Mouse (Mus musculus) frontal cortex, postnatal 10 days (tissue): Measurements from ENCODE around the gene Foxred1.

Experiments used
- DNase-seq, 2 experiments: peaks; one replicate each; pipeline ENCODE4 v3.0.0; 2022; ENCODE audit warnings: low spot score in 2 of 2, mixed read lengths in 1 of 2

The Foxred1 gene

GRCm38 (mm10) chr9:35210542-35211474 lies at the start of gene Foxred1:
TSS of gene Foxred1 (minus strand) at chr9:35211055.
- peak; percentile 98 to 99 for DNase-seq

DNA sequence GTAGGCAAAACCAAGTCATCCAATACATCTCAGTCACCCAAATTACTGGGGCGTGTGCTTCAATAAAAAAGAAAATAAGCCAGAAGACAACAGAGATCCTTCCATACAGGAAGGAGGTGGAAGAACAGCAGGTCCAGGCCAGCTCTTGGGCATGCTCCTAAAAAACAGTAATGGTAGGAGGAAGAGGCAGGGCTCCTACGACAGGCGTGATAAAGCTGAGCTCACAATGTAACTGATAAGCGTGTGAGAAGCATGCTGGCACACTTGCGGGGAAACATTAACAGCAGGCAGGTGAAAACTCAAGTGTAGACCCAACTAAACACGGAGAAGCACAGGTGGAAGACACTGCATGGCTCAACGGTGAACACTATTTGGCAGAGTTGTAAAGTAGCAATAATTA lies 46.5 kb upstream of the Foxred1 start:
- DNase-seq, result no peak

DNA sequence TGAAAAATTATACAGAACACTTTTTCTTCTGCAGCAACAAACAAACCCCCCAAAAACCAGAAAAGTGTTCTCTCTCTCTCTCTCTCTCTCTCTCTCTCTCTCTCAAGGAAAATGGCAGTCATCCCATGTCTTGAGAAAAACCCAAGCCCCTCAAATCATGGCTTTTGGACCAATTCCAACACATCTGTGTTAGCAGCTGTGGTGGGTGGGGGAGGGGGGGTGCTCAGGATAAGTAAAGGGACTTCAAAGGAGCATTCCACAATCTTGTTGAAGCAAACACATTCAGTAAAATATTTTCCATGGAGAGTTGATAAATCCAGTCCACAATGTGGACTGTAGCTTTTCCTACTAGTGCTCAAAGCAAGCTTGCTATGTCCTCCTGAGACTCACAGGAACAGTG lies 38.6 kb upstream of the Foxred1 start:
- no peak for DNase-seq

GRCm38 (mm10) chr9:35247405-35247804 lies 36.5 kb upstream of the Foxred1 start:
- DNase-seq, result no peak

- no peak for DNase-seq
Measured at GRCm38 (mm10) chr9:35239734-35240133, 28.9 kb upstream of the Foxred1 start.

GRCm38 (mm10) chr9:35238915-35239571 lies 28.2 kb upstream of the Foxred1 start:
- DNase-seq, result no peak

DNA sequence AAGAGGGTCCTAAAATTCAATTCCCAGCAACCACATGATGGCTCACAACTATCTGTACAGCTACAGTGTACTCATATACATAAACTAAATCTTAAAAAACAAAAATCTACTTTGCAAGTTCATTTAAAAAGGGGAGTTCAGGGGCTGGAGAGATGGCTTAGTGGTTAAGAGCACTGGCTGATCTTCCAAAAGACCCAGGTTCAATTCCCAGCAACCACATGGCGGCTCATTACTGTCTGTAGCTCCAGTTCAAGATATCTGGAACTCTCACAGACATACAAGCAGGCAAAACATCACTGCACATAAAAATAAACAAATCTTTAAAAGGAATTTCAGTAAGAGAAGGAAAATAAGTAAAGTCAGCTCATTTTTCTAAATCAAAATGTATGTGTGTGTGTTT lies 27.5 kb upstream of the Foxred1 start:
- no peak for DNase-seq

- DNase-seq, result no peak
Measured at GRCm38 (mm10) chr9:35235996-35236395, 25.1 kb upstream of the Foxred1 start.

DNA sequence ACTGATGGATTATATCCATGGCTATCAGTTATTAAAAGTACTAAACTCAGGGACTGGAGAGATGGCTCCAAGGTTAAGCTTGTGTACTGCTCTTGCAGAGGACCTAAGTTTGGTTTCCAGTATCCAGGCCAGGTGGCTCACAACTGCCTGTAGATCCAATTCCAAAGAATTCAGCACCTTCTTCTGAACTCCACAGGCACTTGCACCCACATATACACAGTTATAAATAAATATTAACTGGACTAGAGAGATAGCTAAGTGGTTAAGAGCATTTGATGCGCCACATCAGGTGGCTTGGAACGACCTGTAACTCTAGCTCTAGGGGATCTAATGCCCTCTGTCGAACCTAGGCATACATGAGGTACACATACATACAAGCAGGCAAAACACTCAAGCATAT lies 17.8 kb upstream of the Foxred1 start:
- no peak for DNase-seq

DNA sequence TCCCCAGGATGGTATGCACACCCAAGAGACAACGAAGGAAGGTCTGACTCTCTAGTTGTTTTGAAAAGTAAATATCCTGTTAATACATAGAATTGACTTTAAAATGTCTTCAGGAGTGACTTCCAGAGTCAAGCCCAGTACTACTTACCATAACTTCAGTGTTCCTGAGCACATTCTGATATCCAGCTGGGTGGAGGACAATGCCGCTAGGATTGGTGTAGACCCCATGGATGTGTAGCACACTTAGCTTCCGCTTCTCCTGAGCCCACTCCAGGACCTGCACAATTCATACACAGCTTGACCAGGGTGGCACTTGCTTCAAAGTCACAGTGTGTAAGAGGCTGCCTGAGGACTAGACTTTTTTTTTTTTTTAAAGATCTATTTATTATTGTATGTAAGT lies 12.6 kb upstream of the Foxred1 start:
- no peak for DNase-seq

- no peak for DNase-seq
Measured at GRCm38 (mm10) chr9:35217963-35218362, 7.1 kb upstream of the Foxred1 start.

GRCm38 (mm10) chr9:35211573-35212511 lies 987 bp upstream of the Foxred1 start:
- DNase-seq, result no peak

DNA sequence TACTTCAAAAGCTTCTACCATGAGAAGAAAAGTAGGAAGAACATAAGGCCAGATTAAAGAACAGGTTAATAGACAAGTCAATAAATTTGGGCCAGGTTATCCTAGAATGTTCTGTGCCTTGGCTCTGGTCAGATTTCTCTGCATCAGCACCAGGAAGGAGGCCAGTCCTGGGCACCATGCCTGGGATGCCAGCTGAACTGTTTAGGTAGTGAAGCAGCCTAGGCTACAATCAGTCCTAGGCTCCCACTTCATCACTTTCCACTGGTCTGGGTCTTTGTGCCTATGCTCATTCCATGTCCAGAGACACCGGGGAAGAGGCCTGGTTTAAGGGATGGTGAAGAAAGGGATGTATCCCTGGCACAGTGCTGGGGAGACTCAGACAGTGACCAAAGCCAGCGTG lies 6.4 kb downstream of the Foxred1 start:
- no peak for DNase-seq

DNA sequence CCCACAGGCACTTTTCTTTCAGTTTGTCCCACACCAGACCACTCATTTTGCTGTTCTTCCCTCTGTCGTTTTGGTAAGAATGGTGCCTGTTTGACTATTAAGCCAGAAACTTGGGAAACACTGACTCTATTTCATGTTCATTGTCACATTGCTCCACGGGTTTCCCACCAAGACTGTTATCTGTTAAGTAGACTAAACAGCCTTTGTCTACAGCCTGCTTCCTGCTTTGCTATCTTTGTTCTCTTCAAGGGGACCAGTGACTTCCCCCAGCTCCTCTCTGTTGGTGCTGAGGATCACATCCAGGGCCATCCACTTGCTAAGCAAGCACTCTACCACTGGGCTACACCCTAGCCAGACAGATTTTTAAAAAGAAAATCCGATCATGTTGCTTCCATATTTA lies 7.3 kb downstream of the Foxred1 start:
- no peak for DNase-seq

GRCm38 (mm10) chr9:35200529-35201060 lies 10.3 kb downstream of the Foxred1 start:
- DNase-seq, result no peak

GRCm38 (mm10) chr9:35199772-35200471 lies 10.9 kb downstream of the Foxred1 start, which contains the start of the genes Srpr and Tirap:
TSS of gene Srpr (plus strand) at chr9:35200175.
TSS of gene Tirap (minus strand) at chr9:35200291.
- peak; percentile 57 to 84 for DNase-seq

DNA sequence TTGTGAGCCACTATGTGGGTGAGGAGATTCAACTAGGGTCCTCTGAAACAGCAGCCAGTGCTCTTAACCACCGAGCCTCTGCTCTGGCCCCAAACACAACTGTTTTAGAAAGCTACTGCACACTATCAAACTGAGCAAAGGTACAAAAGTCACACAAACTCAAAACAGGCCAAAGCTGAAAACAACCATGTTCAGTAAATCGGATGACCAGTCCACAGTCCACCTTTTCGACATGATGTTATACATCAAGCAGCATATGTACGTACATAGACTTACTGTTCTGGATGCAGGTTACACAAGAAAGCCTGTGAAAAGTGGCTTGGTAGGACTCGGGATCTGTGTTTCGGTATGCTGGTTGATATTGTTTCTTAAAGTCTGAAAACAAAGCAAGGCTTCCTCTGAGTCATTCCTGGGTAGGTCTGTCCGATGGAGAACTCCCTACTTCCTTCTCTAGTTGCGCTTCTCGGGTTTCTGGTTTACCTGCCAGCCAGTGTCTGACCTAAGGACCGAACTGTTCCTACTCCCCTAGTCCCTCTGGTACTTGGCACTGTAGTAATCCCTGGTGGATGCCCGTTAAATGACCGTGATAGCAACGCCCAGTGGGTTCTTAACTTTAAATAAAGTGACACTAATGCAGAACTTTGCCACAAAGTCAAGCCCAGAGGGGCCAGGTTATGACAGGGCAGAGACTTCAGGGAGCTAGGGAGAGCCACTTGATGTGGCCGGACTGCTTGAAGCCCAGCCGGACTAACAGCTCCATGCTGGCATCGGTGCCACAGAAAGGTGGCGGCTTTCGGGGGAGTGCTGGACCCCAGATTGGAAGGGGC lies 11.7 kb downstream of the Foxred1 start:
- no peak for DNase-seq

- no peak for DNase-seq
Measured at GRCm38 (mm10) chr9:35198351-35198750, 12.5 kb downstream of the Foxred1 start.

DNA sequence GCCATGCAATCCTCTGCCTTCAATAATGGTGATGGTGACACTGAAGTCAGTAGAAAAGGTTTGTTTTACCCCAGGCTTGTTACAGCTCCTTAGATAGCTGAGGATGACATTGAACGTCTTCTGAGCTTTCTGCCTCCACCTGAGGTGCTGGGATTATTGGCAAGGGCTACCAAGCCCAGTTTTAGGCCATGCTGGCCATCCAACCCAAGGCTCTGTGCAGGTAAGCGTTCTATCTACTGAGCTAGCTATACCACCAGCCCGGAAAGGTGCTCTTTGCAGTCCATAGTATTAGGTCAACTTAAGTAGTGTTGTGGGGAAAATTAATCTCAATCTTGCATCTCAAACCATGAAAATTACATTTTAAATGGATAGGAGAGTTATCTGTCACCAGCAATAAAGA lies 13.2 kb downstream of the Foxred1 start:
- no peak for DNase-seq

GRCm38 (mm10) chr9:35194048-35194447 lies 16.8 kb downstream of the Foxred1 start:
- no peak for DNase-seq
